In genomic region chr7:63939397-63939951, GRCm38 (mm10) we compare ENCODE assay signal across 7 mouse cellular contexts. TPM values are rescaled to one million over a fixed set of nuclear protein-coding genes. Genes with fewer than 3 reads are reported as not detected.
DNase-seq lines count a peak whose midpoint lies in the region; ATAC-seq and TF ChIP-seq lines count a peak whose summit lies in the region.

No protein-coding gene starts in this region.

- ATAC-seq in embryonic facial prominence, embryonic 14.5 days (ENCODE audit: low read depth), result peak; percentile 42
- ATAC-seq in heart, embryonic 13.5 days (ENCODE audit: extremely low read depth, insufficient number of reproducible peaks, low FRiP score, low TSS enrichment), result peak; percentile 35
- peak; percentile 66 for ATAC-seq in kidney, embryonic 16.5 days (ENCODE audit: low FRiP score, low TSS enrichment)

- peak overlapping the region; percentile 78 for H3K4me3 ChIP-seq in embryonic facial prominence, embryonic 14.5 days (ENCODE audit: low read depth, low read length)
- peak overlapping the region; percentile 73 for H3K4me3 ChIP-seq in heart, embryonic 13.5 days
- peak overlapping the region; percentile 76 for H3K4me3 ChIP-seq in kidney, embryonic 16.5 days (ENCODE audit: low read length)
- peak overlapping the region; percentile 81 for H3K4me3 ChIP-seq in spleen, adult 2 months (ENCODE audit: extremely low read depth, insufficient read depth, insufficient read length)

- H3K36me3 ChIP-seq in embryonic facial prominence, embryonic 14.5 days (ENCODE audit: control insufficient read depth, insufficient read depth, low read length), result no peaks in the 10 kb centered on the region
- no peaks in the 10 kb centered on the region for H3K36me3 ChIP-seq in heart, embryonic 13.5 days
- no peaks in the 10 kb centered on the region for H3K36me3 ChIP-seq in kidney, embryonic 16.5 days (ENCODE audit: insufficient read depth, low read length)
- H3K36me3 ChIP-seq in spleen, adult 2 months (ENCODE audit: control insufficient read depth, insufficient read depth, low read length), result no peaks in the 10 kb centered on the region

- WGBS in embryonic facial prominence, embryonic 14.5 days, result under 1% methylated on average over 20 of the region's 39 CpGs
- under 1% methylated on average over 38 of the region's 39 CpGs for WGBS in heart, embryonic 13.5 days
- WGBS in kidney, embryonic 16.5 days, result under 1% methylated on average over 36 of the region's 39 CpGs
- WGBS in spleen, adult 2 months, result under 1% methylated on average over 38 of the region's 39 CpGs

- no peak; the same call in 1 of the 2 replicates for TF ChIP-seq POLR2A in spleen, adult 2 months (IDR thresholded peaks at IDR 0.05; ENCODE audit: low read depth, low read length)

- H3K27me3 ChIP-seq in embryonic facial prominence, embryonic 14.5 days (replicated peaks; ENCODE audit: control insufficient read depth, insufficient read depth, low read length), result no peaks in the 10 kb centered on the region
- H3K27me3 ChIP-seq in heart, embryonic 13.5 days (replicated peaks), result no peaks in the 10 kb centered on the region
- no peaks in the 10 kb centered on the region; the same call in 1 of the 2 replicates for H3K27me3 ChIP-seq in kidney, embryonic 16.5 days (ENCODE audit: insufficient read depth, low read length)
- no peaks in the 10 kb centered on the region for H3K27me3 ChIP-seq in spleen, adult 2 months (ENCODE audit: control insufficient read depth, insufficient read depth, low read length)

- peak; percentile 78 for DNase-seq in ES-CJ7 (ENCODE audit: low read depth, low spot score)
- DNase-seq in adrenal gland, adult 8-10 months, result peak; percentile 86
- peak; percentile 88 for DNase-seq in embryonic facial prominence, embryonic 14.5 days (ENCODE audit: low spot score)
- peak; percentile 91 for DNase-seq in lung, postnatal 36 days
- DNase-seq in spleen, adult 2 months (ENCODE audit: low read depth in 1 of 2, low spot score in 2 of 2), result peak; percentile 45 to 86

- peak overlapping the region; percentile 96 for H3K4me2 ChIP-seq in embryonic facial prominence, embryonic 14.5 days (ENCODE audit: low read depth, low read length)
- peak overlapping the region; percentile 94 for H3K4me2 ChIP-seq in heart, embryonic 13.5 days
- peak overlapping the region; percentile 95 for H3K4me2 ChIP-seq in kidney, embryonic 16.5 days (replicated peaks; ENCODE audit: low read depth, low read length)

- H3K4me1 ChIP-seq in embryonic facial prominence, embryonic 14.5 days (ENCODE audit: control insufficient read depth, insufficient read depth, low read length), result peaks cover 9% of the 10 kb centered on the region
- H3K4me1 ChIP-seq in heart, embryonic 13.5 days, result peaks cover 29% of the 10 kb centered on the region
- H3K4me1 ChIP-seq in kidney, embryonic 16.5 days (ENCODE audit: insufficient read depth, low read length), result peaks cover 20% of the 10 kb centered on the region
- H3K4me1 ChIP-seq in spleen, adult 2 months (ENCODE audit: control insufficient read depth, insufficient read depth, insufficient read length), result peaks cover 25% of the 10 kb centered on the region; the same call in 1 of the 2 replicates

- peak overlapping the region; percentile 87 for H3K9ac ChIP-seq in embryonic facial prominence, embryonic 14.5 days (ENCODE audit: low read depth, low read length)
- H3K9ac ChIP-seq in heart, embryonic 13.5 days, result peak overlapping the region; percentile 94
- peak overlapping the region; percentile 83 for H3K9ac ChIP-seq in kidney, embryonic 16.5 days (replicated peaks; ENCODE audit: low read length)

- peak; percentile 14; the same call in 1 of the 2 replicates for TF ChIP-seq CTCF in spleen, adult 2 months (IDR thresholded peaks at IDR 0.05; ENCODE audit: extremely low read depth, insufficient read depth, insufficient read length, insufficient replicate concordance)

- no peaks in the 10 kb centered on the region for H3K9me3 ChIP-seq in embryonic facial prominence, embryonic 14.5 days (ENCODE audit: control insufficient read depth, low read length)
- H3K9me3 ChIP-seq in heart, embryonic 13.5 days, result no peaks in the 10 kb centered on the region
- H3K9me3 ChIP-seq in kidney, embryonic 16.5 days (ENCODE audit: low read length), result no peaks in the 10 kb centered on the region

- H3K27ac ChIP-seq in embryonic facial prominence, embryonic 14.5 days (replicated peaks; ENCODE audit: low read depth, low read length), result peak overlapping the region; percentile 98
- H3K27ac ChIP-seq in heart, embryonic 13.5 days (replicated peaks), result peak overlapping the region; percentile 99
- H3K27ac ChIP-seq in kidney, embryonic 16.5 days (ENCODE audit: low read length), result peak overlapping the region; percentile 95
- peak overlapping the region; percentile 99 for H3K27ac ChIP-seq in spleen, adult 2 months (ENCODE audit: insufficient read depth, low read length)

RNA-seq across cellular contexts. Expression of gene Klf13, which starts 0.8 kb away (rescaled TPM):
- 10 to 100 TPM; 56.8 to 83.6 (median 74.3) TPM for total RNA-seq in adrenal gland, adult 8-10 months (2022)
- polyA plus RNA-seq in embryonic facial prominence, embryonic 14.5 days (2014; fragmentation: Nextera tagmentation; extraction: Ambion mirVana), result 27.6 and 30.1 TPM in 2 replicates
- 16.0 and 16.6 TPM in 2 replicates for polyA plus RNA-seq in heart, embryonic 13.5 days (2015; fragmentation: Nextera tagmentation; extraction: Ambion mirVana)
- polyA plus RNA-seq in kidney, embryonic 16.5 days (2015; fragmentation: Nextera tagmentation; extraction: Ambion mirVana), result 23.2 and 23.7 TPM in 2 replicates
- 72.0 and 89.0 TPM in 2 replicates for polyA plus RNA-seq in spleen, adult 2 months (2012; rRNA removed)

RNA-seq across cellular contexts. Expression of gene E030018B13Rik, which starts 22.8 kb away (rescaled TPM):
- under 1 TPM in 1 of 4 experiments, not detected in 3; 0.45 TPM for total RNA-seq in adrenal gland, adult 8-10 months (2022)
- polyA plus RNA-seq in embryonic facial prominence, embryonic 14.5 days (2014; fragmentation: Nextera tagmentation; extraction: Ambion mirVana), result not detected in 2 replicates
- polyA plus RNA-seq in heart, embryonic 13.5 days (2015; fragmentation: Nextera tagmentation; extraction: Ambion mirVana), result not detected in 2 replicates
- polyA plus RNA-seq in kidney, embryonic 16.5 days (2015; fragmentation: Nextera tagmentation; extraction: Ambion mirVana), result not detected in 2 replicates
- not detected in 2 replicates for polyA plus RNA-seq in spleen, adult 2 months (2012; rRNA removed)

Comparison
In these comparisons a context has a peak if more than half of its experiments do, and no peak if none do; other contexts are left out.
1. Peak in every context shown above with its lines: DNase-seq, ATAC-seq, H3K4me3 ChIP-seq and H3K27ac ChIP-seq.